Mouse (Mus musculus) limb, embryonic 13.5 days (tissue): ENCODE data around the gene Nectin4. TPM values are rescaled to one million over a fixed set of nuclear protein-coding genes. Genes with fewer than 3 reads are reported as not detected.

Experiments used
- ATAC-seq: fragments of 200-750 bp; cut with Nextera tagmentation; 2 replicates; pipeline ENCODE4 v1.8.0; 2017; ENCODE audit warnings: low read depth, moderate number of reproducible peaks, moderate TSS enrichment; ENCODE audit not compliant: low FRiP score
- H3K27ac ChIP-seq: fragments of 300-500 bp; sonication (generic); 2 replicates; pipeline ENCODE4 v1.5.1; 2015; ENCODE audit warnings: inconsistent platforms, mild to moderate bottlenecking, moderate library complexity
- H3K27me3 ChIP-seq: fragments of 300-500 bp; sonication (generic); 2 replicates; pipeline ENCODE4 v1.6.1; 2015; ENCODE audit warnings: mild to moderate bottlenecking, inconsistent platforms
- H3K36me3 ChIP-seq: fragments of 300-500 bp; sonication (generic); 2 replicates; pipeline ENCODE4 v1.6.1; 2015; ENCODE audit warnings: inconsistent platforms, mild to moderate bottlenecking, moderate library complexity
- H3K4me1 ChIP-seq: fragments of 300-500 bp; sonication (generic); 2 replicates; pipeline ENCODE4 v1.6.1; 2015; ENCODE audit warnings: inconsistent platforms
- H3K4me2 ChIP-seq: fragments of 300-500 bp; sonication (generic); replicated peaks from 2 replicates; pipeline ENCODE4 v1.6.1; 2015; ENCODE audit warnings: inconsistent platforms, mild to moderate bottlenecking, moderate library complexity
- H3K4me3 ChIP-seq: fragments of 300-500 bp; sonication (generic); 2 replicates; pipeline ENCODE4 v1.5.1; 2015; ENCODE audit warnings: moderate library complexity, mild to moderate bottlenecking, inconsistent platforms
- H3K9ac ChIP-seq: fragments of 300-500 bp; sonication (generic); 2 replicates; pipeline ENCODE4 v1.6.1; 2015; ENCODE audit warnings: mild to moderate bottlenecking, inconsistent platforms
- H3K9me3 ChIP-seq: fragments of 300-500 bp; sonication (generic); 2 replicates; pipeline ENCODE4 v1.6.1; 2016; ENCODE audit warnings: inconsistent platforms
- WGBS: fragments of 180-500 bp; shearing (Covaris S2); methylation state at CpG from one replicate; pipeline ENCODE4 v1.1.7; 2015; 5-methylcytosine and 5-hydroxymethylcytosine counted together
- polyA plus RNA-seq: library from polyadenylated mRNA; unstranded; fragments of >200 nt; fragmentation: Nextera tagmentation; extraction: Ambion mirVana; gene quantifications from 2 replicates; pipeline ENCODE4 v1.2.1, GENCODE M21; 2015

Nectin4 gene
- polyA plus RNA-seq, 1 experiment from 2014 or later, result 13.7 TPM

DNA sequence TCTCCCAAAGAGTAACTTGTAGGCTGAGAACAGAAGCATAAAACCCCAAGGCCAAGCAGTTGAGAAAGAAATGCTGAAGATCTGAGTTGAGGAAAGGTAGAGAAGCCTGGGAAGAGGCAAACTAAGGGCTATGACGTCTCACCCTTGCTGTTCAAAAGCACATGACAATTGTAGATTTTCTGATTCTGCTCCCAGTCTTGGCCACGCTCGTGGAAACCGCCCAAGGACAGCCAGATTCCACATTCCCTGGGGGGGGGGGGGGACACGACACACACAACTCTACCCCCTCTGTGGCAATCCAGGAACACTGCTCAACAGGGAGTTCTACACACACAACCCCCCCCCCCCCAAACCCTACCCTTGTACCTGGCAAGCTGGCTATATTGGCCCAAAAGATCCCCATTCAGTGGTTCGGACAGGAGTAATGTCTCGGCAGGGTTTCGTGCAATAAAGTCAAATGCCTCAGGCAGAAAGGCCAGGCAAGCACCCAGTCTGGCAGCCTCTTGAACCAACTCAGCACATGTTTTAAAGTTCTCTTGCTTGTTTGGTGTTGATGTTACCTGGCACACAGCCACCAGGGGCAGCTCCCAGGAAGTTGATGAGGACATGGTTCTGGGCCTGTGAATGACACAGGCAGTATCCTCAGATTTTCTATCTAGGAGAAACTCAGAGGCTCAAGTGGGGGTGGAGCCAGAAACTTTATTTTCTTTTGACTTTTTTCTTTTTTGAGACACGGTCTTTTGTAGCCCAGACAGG is 25.8 kb upstream of the Nectin4 start:
- H3K9me3 ChIP-seq, result peaks cover 7% of the 10 kb centered on the region
- H3K27ac ChIP-seq, result no peak overlapping the region
- WGBS, result 73% methylated on average over 9 of the region's 9 CpGs
- H3K4me2 ChIP-seq, result peak overlapping the region; percentile 86
- peaks cover 22% of the 10 kb centered on the region for H3K4me1 ChIP-seq
- H3K36me3 ChIP-seq, result peaks cover 51% of the 10 kb centered on the region
- no peak overlapping the region for H3K4me3 ChIP-seq
- no peak for ATAC-seq
- no peak overlapping the region for H3K9ac ChIP-seq
- H3K27me3 ChIP-seq, result no peaks in the 10 kb centered on the region

DNA sequence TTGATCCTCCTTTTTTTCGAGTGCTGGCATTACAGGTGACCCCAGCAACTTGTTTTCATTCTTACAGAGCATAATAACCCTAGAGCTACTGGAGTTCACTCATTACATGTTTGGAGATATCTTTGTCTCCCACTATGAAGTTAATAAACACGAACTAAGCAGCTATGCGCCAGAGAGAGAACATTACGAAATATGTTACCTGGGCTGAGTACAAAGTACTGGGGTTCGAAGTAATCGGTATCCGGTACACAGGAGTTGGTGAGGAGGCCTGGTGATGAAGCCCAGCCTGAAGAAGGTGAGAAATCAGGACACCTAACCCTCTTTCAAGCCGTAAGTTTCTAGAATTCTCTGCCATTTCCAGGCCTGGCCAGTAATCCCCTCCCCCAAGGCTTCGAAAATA is 25.2 kb upstream of the Nectin4 start:
- peaks cover 46% of the 10 kb centered on the region for H3K36me3 ChIP-seq
- H3K9me3 ChIP-seq, result peaks cover 7% of the 10 kb centered on the region
- peaks cover 22% of the 10 kb centered on the region for H3K4me1 ChIP-seq
- H3K27ac ChIP-seq, result no peak overlapping the region
- no peaks in the 10 kb centered on the region for H3K27me3 ChIP-seq
- no peak for ATAC-seq
- peak overlapping the region; percentile 86 for H3K4me2 ChIP-seq
- 73% methylated on average over 9 of the region's 9 CpGs for WGBS
- H3K4me3 ChIP-seq, result peak overlapping the region; percentile 73
- peak overlapping the region; percentile 84 for H3K9ac ChIP-seq

DNA sequence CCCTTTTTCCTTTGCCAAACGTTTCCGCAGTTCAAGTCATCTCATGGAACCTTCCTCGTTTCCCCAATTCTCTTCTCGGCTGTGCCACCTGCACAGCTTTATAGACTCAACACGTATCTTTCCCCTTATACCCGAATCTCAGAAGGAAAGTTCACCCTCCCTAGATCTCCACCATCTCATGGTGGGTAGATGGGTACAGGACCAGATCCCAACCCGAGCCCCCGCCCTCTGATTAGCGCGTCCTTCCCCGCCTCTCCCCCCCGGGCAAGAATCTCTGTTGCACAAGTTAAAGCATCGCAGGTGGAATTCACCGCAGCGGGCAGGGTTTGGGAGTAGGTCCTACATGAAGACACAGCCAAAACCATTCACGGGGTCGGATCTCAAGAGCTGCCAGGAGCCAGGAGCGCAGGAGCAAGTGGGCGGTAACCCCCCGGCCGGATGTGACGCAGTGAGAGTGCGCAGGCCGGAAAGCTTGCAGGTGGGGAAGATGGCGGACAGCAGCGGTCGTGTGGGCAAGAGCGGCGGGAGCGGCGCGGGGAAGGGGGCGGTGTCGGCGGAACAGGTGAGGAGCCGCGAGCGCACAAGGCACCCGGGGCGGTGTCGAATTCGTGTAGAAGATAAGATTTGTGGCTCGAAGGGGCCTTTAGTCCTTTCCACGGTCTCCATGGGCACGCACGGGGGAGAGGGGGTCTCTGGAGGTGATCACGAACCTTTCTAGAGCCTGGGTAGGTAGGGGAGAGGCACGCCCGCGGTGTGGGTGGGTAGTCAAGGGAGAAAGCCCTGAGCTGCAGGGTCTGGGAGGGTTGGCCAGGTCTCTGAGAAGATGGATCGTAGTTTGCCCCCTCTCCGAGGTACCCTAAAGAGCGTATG is 24.4 kb upstream of the Nectin4 start, which contains the start of the genes Nit1 and Pfdn2:
Gene Nit1 (minus strand): TSS at position 422 of the 870 bp plus-strand sequence.
Gene Pfdn2 (plus strand): TSS at position 446 of the 870 bp plus-strand sequence.
- Histone ChIP-seq H3K4me3 (peak within 1 kb of the TSS; percentile 73), H3K27ac (peak within 1 kb of the TSS; percentile 74), H3K36me3 (peaks cover 39% of the 10 kb centered on the region), H3K4me1 (peaks cover 22% of the 10 kb centered on the region), H3K9ac (peak within 1 kb of the TSS; percentile 84), H3K4me2 (peak within 1 kb of the TSS; percentile 86), H3K9me3 (peaks cover 7% of the 10 kb centered on the region), H3K27me3 (no peaks in the 10 kb centered on the region)
- ATAC-seq, result peak; percentile 95
- WGBS, result 1% methylated on average over 53 of the region's 53 CpGs

DNA sequence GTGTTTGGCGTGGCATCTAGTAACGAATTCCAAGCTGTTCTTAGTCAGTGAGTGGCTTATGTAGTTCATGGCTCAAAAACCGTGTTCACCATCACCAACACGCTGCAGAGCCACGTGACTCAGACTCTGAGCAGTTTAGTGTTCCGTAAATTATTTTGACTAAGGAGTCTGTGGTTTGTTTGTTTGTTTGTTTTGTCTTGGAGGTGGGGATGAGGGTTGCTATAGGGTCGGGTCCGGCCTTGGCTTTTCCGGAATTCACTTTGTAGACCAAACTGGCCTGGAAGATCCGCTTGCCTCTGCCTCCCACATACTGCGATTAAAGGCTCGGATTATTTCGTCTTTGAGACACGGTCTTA is 23.8 kb upstream of the Nectin4 start:
- peaks cover 33% of the 10 kb centered on the region for H3K36me3 ChIP-seq
- no peaks in the 10 kb centered on the region for H3K27me3 ChIP-seq
- no peak; the same call in 1 of the 2 replicates for ATAC-seq
- 1% methylated on average over 14 of the region's 14 CpGs for WGBS
- peaks cover 22% of the 10 kb centered on the region for H3K4me1 ChIP-seq
- peak overlapping the region; percentile 86 for H3K4me2 ChIP-seq
- H3K9ac ChIP-seq, result peak overlapping the region; percentile 84
- H3K27ac ChIP-seq, result peak overlapping the region; percentile 28; the same call in 1 of the 2 replicates
- peaks cover 7% of the 10 kb centered on the region for H3K9me3 ChIP-seq
- peak overlapping the region; percentile 73 for H3K4me3 ChIP-seq

DNA sequence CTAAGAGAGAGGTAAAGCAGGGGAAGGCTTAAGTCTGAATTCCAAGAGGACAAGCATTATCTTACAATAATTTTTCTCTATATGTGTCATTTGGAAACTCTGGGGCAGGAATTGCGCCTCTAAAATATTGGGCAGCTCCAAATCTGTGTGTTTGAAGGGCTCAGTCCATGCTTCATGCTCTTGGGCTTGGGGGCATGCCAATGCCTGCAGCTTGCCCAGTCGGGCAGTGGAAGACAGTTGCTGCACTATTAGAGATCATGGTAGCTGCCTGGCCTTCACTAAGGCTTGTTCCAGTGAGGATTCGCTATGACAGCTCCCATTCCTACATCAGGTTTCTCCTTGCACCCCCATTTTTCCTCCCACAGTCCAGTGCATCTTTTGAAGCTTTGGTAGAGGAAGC is 21.2 kb upstream of the Nectin4 start:
- peaks cover 7% of the 10 kb centered on the region for H3K36me3 ChIP-seq
- H3K4me3 ChIP-seq, result no peak overlapping the region
- no peak overlapping the region for H3K27ac ChIP-seq
- WGBS, result 92% methylated on average over 3 of the region's 3 CpGs
- H3K27me3 ChIP-seq, result no peaks in the 10 kb centered on the region
- H3K4me2 ChIP-seq, result no peak overlapping the region
- H3K9me3 ChIP-seq, result peaks cover 7% of the 10 kb centered on the region
- no peak for ATAC-seq
- peaks cover 22% of the 10 kb centered on the region for H3K4me1 ChIP-seq
- H3K9ac ChIP-seq, result 0 out of 2 replicates have a peak overlapping the region, but pooled peaks have one; percentile 3

DNA sequence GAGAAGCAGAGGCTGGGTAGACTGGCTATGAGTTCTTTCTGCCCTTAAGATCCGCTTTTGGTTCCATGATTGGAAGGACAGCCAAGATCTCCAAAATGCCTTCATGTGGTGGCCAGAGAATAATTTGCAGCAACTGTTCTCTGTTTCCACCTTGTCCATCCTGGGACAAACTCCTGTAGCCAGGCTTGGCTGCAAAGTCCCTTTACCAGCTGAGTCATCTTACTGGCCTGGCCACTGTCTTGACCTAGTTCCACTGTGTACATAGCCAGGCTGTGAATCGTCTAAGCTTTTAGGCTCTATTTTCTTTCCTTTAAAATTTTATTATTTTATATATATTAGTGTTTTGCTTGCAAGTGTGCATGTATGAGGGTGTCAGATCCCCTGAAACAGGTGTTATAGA is 20.7 kb upstream of the Nectin4 start:
- no peak for ATAC-seq
- 91% methylated on average over 2 of the region's 2 CpGs for WGBS
- Histone ChIP-seq H3K4me3 (no peak overlapping the region), H3K4me1 (peaks cover 20% of the 10 kb centered on the region), H3K4me2 (no peak overlapping the region), H3K9ac (0 out of 2 replicates have a peak overlapping the region, but pooled peaks have one; percentile 3), H3K9me3 (peaks cover 6% of the 10 kb centered on the region), H3K27me3 (no peaks in the 10 kb centered on the region), H3K36me3 (peaks cover 6% of the 10 kb centered on the region; the same call in 1 of the 2 replicates), H3K27ac (no peak overlapping the region)

DNA sequence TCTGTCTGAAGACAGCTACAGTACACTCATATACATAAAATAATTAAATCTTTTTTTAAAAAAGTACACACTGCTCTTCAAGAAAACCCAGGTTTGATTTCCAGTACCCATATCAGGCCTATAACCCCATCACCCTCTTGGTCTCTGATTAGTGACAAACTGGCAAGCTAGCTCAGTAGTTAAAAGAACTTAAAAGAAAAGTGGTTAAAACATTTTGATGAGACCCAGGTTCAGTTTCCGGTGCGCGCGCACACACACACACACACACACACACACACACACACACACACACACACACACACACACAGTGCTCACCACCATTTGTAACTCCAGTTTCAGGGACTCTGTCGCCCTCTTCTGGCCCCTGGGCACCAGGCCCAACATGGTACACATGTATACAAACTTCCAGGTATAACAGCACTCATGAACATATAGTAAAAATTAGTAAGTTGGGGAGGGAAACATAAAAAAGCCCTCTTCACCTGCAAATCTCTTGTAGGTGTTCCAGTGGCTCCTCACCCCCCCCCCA is 14.0 kb upstream of the Nectin4 start:
- Histone ChIP-seq H3K4me3 (no peak overlapping the region), H3K27me3 (no peaks in the 10 kb centered on the region), H3K36me3 (peaks cover 34% of the 10 kb centered on the region), H3K4me2 (no peak overlapping the region), H3K4me1 (peaks cover 9% of the 10 kb centered on the region), H3K27ac (no peak overlapping the region), H3K9me3 (peaks cover 7% of the 10 kb centered on the region), H3K9ac (no peak overlapping the region)
- no peak for ATAC-seq
- 75% methylated on average over 4 of the region's 5 CpGs for WGBS

DNA sequence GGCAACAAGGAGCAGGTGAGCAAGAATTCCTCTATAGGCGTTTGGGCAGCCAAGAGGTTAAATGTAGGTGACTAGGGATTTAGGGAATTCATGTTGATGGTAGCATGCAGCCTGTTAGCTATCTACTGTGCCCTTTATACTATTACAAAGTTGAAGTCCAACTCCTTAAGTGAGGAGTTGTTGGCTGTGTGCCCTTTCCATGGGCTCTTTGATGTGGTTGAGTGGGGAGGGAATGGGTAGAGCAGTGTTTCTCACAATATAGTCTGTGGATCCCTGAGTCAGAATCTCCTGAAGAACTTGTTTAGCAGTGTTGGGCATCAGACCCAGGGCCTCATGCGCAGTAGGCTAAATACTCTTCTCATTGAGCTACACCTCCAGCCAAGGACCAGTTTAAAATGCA is 13.1 kb upstream of the Nectin4 start:
- H3K27me3 ChIP-seq, result no peaks in the 10 kb centered on the region
- no peak overlapping the region for H3K4me3 ChIP-seq
- 83% methylated on average over 2 of the region's 2 CpGs for WGBS
- ATAC-seq, result no peak
- H3K9ac ChIP-seq, result no peak overlapping the region
- peaks cover 16% of the 10 kb centered on the region for H3K4me1 ChIP-seq
- peaks cover 34% of the 10 kb centered on the region for H3K36me3 ChIP-seq
- H3K27ac ChIP-seq, result no peak overlapping the region
- peaks cover 7% of the 10 kb centered on the region for H3K9me3 ChIP-seq
- H3K4me2 ChIP-seq, result no peak overlapping the region

DNA sequence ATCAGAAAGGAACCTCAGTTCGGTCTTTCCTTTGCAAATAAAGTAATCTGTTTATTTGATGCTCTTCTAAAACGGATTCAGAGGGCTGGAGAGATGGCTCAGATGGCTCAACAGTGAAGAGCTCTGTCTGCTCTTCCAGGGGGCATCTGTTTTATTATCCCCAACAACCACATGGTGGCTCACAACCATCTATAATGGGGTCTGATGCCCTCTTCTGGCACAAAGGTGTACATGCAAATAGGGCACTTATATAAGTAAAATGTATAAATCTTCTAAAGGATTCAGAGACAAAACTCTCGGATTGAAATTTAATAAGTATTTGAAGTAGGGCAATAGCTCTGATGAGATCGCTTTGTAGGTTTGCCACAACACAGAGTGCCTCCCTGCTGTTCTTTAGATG is 11.5 kb upstream of the Nectin4 start:
- WGBS, result 78% methylated on average over 4 of the region's 4 CpGs

DNA sequence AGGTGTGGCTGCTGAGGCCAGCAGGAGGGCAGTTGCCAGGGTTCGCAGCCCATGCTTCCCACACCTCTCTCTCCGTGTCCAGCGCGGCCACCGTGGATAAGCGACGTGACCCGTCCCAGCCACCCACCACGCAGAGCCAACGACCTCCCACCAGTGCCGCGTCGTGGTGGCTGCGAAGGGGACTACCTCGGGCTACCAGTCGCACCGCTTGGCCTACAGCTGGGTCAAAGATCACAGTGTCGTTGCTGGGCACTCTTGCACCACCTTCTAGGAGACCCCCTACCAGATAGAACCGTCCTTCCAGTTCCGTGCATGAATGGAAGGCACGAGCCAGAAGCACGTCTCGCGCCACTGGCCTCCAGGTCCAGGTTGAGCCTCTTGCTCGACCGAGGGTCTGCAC is 9.6 kb upstream of the Nectin4 start:
- no peak; the same call in none of the 2 replicates for ATAC-seq
- Histone ChIP-seq H3K27ac (peak overlapping the region; percentile 74; the same call in 1 of the 2 replicates), H3K4me2 (peak overlapping the region; percentile 84), H3K9me3 (peaks cover 7% of the 10 kb centered on the region), H3K4me3 (peak overlapping the region; percentile 56), H3K27me3 (peaks cover 2% of the 10 kb centered on the region; the same call in 1 of the 2 replicates), H3K4me1 (peaks cover 22% of the 10 kb centered on the region), H3K9ac (peak overlapping the region; percentile 78), H3K36me3 (peaks cover 34% of the 10 kb centered on the region)
- 3% methylated on average over 24 of the region's 26 CpGs for WGBS

More for the DNA sequence above, 11.5 kb upstream of the Nectin4 start:
- H3K27me3 ChIP-seq, result no peaks in the 10 kb centered on the region
- no peak for ATAC-seq
- peaks cover 22% of the 10 kb centered on the region for H3K4me1 ChIP-seq
- H3K27ac ChIP-seq, result no peak overlapping the region
- no peak overlapping the region for H3K4me2 ChIP-seq
- H3K9ac ChIP-seq, result no peak overlapping the region
- H3K36me3 ChIP-seq, result peaks cover 34% of the 10 kb centered on the region
- H3K4me3 ChIP-seq, result no peak overlapping the region
- H3K9me3 ChIP-seq, result peaks cover 7% of the 10 kb centered on the region

DNA sequence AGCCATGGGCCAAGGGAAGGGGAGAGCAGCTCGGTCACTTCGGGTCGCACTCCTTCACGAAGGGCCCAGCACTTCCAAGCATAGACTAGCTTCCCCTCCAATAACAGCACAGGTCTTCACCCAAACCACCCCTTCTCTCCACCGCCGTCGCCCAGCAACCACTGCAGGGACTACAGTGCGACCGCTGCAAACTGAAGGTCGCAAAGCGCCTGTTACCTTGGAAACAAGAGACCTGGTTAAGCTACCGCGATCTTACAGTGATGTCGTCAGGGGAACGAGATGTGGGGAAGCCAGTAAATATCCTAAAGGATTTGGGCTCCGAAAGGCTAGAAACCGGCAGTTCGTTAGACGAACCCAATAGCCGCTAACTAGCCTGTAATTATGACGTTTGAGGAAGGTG is 9.2 kb upstream of the Nectin4 start, which contains the start of gene Klhdc9:
Gene Klhdc9 (minus strand): TSS at position 143 of the 400 bp plus-strand sequence.
- Histone ChIP-seq H3K36me3 (peaks cover 34% of the 10 kb centered on the region), H3K27ac (peak within 1 kb of the TSS; percentile 74)

More for the DNA sequence above, 9.2 kb upstream of the Nectin4 start, which contains the start of gene Klhdc9:
- Histone ChIP-seq H3K4me1 (peaks cover 22% of the 10 kb centered on the region), H3K4me2 (peak within 1 kb of the TSS; percentile 84), H3K4me3 (peak within 1 kb of the TSS; percentile 56), H3K27me3 (peaks cover 5% of the 10 kb centered on the region; the same call in 1 of the 2 replicates), H3K9ac (peak within 1 kb of the TSS; percentile 78), H3K9me3 (peaks cover 7% of the 10 kb centered on the region)
- WGBS, result under 1% methylated on average over 21 of the region's 21 CpGs
- ATAC-seq, result peak; percentile 94
